Mouse (Mus musculus): ENCODE measurements around the gene Tspan1. TPM values are rescaled to one million over a fixed set of nuclear protein-coding genes. Genes with fewer than 3 reads are reported as not detected.

The Tspan1 gene
- polyA plus RNA-seq, 1 experiment from 2014 or later, result 0.21 TPM

DNA sequence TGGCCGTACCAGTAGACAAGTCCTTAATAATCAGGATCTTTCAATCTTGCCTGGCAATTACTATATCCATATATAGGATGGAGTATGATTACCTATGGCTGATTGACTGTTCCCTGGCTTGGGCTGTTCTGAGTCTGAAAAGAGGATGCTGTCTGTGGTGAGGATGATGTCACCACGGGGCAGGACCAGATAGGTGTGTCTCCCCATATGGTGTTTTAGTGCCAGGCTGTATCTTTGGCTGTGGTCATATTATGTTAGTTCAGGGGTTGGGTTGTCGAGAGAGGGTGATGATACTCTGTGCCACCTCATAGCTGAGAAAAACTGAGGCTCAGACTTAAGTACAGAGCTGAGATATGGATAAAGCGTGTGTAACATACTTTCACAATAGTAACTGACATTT, 17.7 kb upstream of the Tspan1 start:
- DNase-seq (ENCODE audit: low spot score) (no peak), ATAC-seq (ENCODE audit: low FRiP score) (no peak)
- WGBS, result 95% methylated on average over 4 of the region's 4 CpGs
- Histone ChIP-seq H3K9me3 (ENCODE audit: control insufficient read depth, low read length) (no peaks in the 10 kb centered on the region), H3K4me2 (replicated peaks) (no peak overlapping the region), H3K27me3 (ENCODE audit: control insufficient read depth, insufficient read depth, low read length) (no peaks in the 10 kb centered on the region), H3K27ac (no peak overlapping the region), H3K36me3 (replicated peaks; ENCODE audit: control insufficient read depth, insufficient read depth) (no peaks in the 10 kb centered on the region), H3K9ac (no peak overlapping the region), H3K4me3 (replicated peaks; ENCODE audit: low read length) (no peak overlapping the region), H3K4me1 (replicated peaks; ENCODE audit: control insufficient read depth, insufficient read depth, low read length) (0 out of 2 replicates have a peak, but pooled peaks cover 2% of the 10 kb centered on the region)

GRCm38 (mm10) chr4:116182745-116183144, 15.3 kb upstream of the Tspan1 start:
- Histone ChIP-seq H3K36me3 (replicated peaks; ENCODE audit: control insufficient read depth, insufficient read depth) (no peaks in the 10 kb centered on the region), H3K4me1 (replicated peaks; ENCODE audit: control insufficient read depth, insufficient read depth, low read length) (0 out of 2 replicates have a peak, but pooled peaks cover 2% of the 10 kb centered on the region), H3K4me2 (replicated peaks) (peak overlapping the region; percentile 33), H3K27me3 (ENCODE audit: control insufficient read depth, insufficient read depth, low read length) (no peaks in the 10 kb centered on the region), H3K9ac (no peak overlapping the region), H3K9me3 (ENCODE audit: control insufficient read depth, low read length) (no peaks in the 10 kb centered on the region), H3K27ac (no peak overlapping the region), H3K4me3 (replicated peaks; ENCODE audit: low read length) (no peak overlapping the region)
- 6% methylated on average over 12 of the region's 12 CpGs for WGBS
- no peak for ATAC-seq (ENCODE audit: low FRiP score)
- DNase-seq (ENCODE audit: low spot score), result peak; percentile 28

DNA sequence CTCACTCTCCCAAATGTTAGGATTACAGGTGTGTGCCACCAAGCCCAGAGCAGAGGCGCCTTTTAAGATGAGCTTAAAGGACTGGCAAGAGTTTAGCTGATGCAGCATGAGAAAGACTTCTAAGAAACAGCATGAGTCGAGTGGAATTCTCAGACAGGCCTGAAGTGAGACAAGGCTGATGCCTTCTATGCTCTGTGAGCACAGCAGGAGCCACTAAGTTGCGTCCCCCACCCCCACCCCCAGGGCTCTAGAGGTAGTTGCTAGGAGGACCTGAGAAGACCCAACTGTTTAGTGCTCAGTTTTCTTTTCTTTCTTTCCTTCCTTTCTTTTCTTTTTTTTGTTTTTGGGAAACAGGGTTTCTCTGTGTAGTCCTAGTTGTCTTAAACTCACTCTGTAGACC, 14.7 kb upstream of the Tspan1 start:
- H3K27me3 ChIP-seq (ENCODE audit: control insufficient read depth, insufficient read depth, low read length), result no peaks in the 10 kb centered on the region
- no peak overlapping the region for H3K4me2 ChIP-seq (replicated peaks)
- ATAC-seq (ENCODE audit: low FRiP score) (no peak), DNase-seq (ENCODE audit: low spot score) (no peak)
- H3K36me3 ChIP-seq (replicated peaks; ENCODE audit: control insufficient read depth, insufficient read depth), result no peaks in the 10 kb centered on the region
- H3K27ac ChIP-seq, result no peak overlapping the region
- no peak overlapping the region for H3K4me3 ChIP-seq (replicated peaks; ENCODE audit: low read length)
- H3K4me1 ChIP-seq (replicated peaks; ENCODE audit: control insufficient read depth, insufficient read depth, low read length), result 0 out of 2 replicates have a peak, but pooled peaks cover 2% of the 10 kb centered on the region
- no peak overlapping the region for H3K9ac ChIP-seq
- WGBS, result 26% methylated on average over 3 of the region's 3 CpGs
- no peaks in the 10 kb centered on the region for H3K9me3 ChIP-seq (ENCODE audit: control insufficient read depth, low read length)

DNA sequence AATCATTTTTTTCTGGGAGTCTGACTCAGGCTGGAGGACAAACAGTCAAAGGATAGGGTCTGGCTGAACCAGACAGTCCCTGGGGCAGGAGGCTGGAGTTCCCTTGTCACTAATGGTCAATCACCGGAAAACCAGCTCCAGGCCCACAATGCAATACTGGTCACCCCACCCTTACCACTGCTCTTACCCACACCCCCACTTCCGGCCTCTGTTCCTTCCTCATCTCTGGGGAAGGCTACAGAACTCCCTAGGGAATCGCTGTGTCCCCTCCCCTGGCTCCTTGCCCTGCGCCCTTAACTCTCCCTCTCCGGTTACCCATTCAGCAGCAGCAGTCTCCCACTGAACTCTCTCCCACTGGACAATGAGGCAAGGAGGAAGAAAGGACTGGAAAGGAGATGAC, 9.7 kb upstream of the Tspan1 start:
- Histone ChIP-seq H3K4me1 (replicated peaks; ENCODE audit: control insufficient read depth, insufficient read depth, low read length) (peaks cover 22% of the 10 kb centered on the region), H3K27me3 (ENCODE audit: control insufficient read depth, insufficient read depth, low read length) (no peaks in the 10 kb centered on the region), H3K9ac (no peak overlapping the region), H3K4me2 (replicated peaks) (peak overlapping the region; percentile 33), H3K9me3 (ENCODE audit: control insufficient read depth, low read length) (no peaks in the 10 kb centered on the region), H3K4me3 (replicated peaks; ENCODE audit: low read length) (no peak overlapping the region), H3K36me3 (replicated peaks; ENCODE audit: control insufficient read depth, insufficient read depth) (no peaks in the 10 kb centered on the region), H3K27ac (peak overlapping the region; percentile 49; the same call in 1 of the 2 replicates)
- DNase-seq (ENCODE audit: low spot score) (no peak), ATAC-seq (ENCODE audit: low FRiP score) (0 out of 2 replicates have a peak, but pooled peaks have one; percentile 36)
- 30% methylated on average over 4 of the region's 5 CpGs for WGBS

DNA sequence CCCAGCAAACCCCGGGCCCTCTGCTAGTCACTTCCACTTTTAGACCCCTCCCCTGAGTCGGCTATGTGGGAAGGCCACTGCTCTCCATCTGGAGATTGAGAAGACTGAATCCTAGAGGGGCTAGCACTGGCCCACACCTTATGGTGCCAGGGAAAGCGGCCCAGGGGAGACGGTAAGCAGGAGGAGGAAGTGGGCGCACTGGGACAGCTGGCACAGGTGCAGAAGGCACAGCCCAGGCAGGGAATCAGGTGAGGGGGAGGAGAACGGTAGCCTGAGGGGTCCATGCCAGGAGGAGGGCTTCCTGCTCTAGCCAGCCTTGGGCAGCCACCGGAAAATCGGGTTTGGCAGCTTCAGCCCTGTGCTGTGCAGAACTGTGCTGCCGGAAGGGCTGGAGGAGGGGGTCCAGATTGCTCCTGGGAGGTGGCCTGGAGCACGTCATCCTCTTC, 9.2 kb upstream of the Tspan1 start:
- H3K9ac ChIP-seq, result peak overlapping the region; percentile 34
- H3K4me3 ChIP-seq (replicated peaks; ENCODE audit: low read length), result no peak overlapping the region
- DNase-seq (ENCODE audit: low spot score) (peak; percentile 60), ATAC-seq (ENCODE audit: low FRiP score) (peak; percentile 90)
- no peaks in the 10 kb centered on the region for H3K27me3 ChIP-seq (ENCODE audit: control insufficient read depth, insufficient read depth, low read length)
- peak overlapping the region; percentile 33 for H3K4me2 ChIP-seq (replicated peaks)
- peak overlapping the region; percentile 49; the same call in 1 of the 2 replicates for H3K27ac ChIP-seq
- H3K9me3 ChIP-seq (ENCODE audit: control insufficient read depth, low read length), result no peaks in the 10 kb centered on the region
- peaks cover 22% of the 10 kb centered on the region for H3K4me1 ChIP-seq (replicated peaks; ENCODE audit: control insufficient read depth, insufficient read depth, low read length)
- WGBS, result 20% methylated on average over 10 of the region's 10 CpGs
- H3K36me3 ChIP-seq (replicated peaks; ENCODE audit: control insufficient read depth, insufficient read depth), result no peaks in the 10 kb centered on the region

DNA sequence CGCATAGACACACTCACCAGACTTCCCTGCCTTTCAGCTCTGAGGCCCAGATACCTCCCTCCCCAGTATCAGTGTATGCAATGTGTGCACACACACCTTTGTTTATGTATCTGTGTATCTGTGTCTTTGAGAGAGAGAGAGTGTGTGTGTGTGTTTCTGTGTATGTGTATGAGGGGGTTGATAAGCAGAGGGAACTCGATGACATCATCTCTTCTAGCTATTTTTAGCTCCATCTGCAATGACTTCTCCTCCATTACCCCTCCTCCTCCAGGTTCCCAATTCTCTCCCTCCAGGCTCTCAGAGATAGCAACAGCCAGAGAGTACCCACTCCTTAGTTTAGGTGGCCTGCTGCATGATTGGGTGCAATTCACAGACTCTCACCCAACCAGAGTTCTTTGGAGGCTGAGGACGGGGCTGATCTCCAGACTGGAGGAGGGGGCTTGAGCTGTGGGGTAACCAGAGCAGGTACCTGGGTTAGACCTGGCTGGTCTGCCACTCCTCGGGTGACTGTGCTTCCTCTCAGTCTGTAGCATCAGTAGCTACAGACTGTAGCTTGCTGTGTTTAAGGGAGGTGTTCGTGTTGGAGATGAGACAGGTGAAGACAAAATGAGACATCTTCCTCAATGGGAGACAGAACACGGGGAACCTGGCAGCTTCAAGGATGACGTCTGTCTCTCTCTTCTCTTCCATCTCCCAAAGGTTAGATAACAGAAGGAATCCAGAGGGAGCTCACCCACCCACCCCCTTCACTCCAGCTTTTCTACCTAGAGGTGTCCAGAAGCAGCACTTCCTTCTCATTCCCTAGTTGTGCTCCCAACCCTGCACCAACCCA, 8.5 kb upstream of the Tspan1 start:
- H3K4me2 ChIP-seq (replicated peaks), result no peak overlapping the region; the same call in 1 of the 2 replicates
- DNase-seq (ENCODE audit: low spot score) (no peak), ATAC-seq (ENCODE audit: low FRiP score) (no peak)
- H3K9ac ChIP-seq, result peak overlapping the region; percentile 34; the same call in 1 of the 2 replicates
- H3K36me3 ChIP-seq (replicated peaks; ENCODE audit: control insufficient read depth, insufficient read depth), result no peaks in the 10 kb centered on the region
- no peaks in the 10 kb centered on the region for H3K9me3 ChIP-seq (ENCODE audit: control insufficient read depth, low read length)
- no peak overlapping the region for H3K4me3 ChIP-seq (replicated peaks; ENCODE audit: low read length)
- no peaks in the 10 kb centered on the region for H3K27me3 ChIP-seq (ENCODE audit: control insufficient read depth, insufficient read depth, low read length)
- peaks cover 22% of the 10 kb centered on the region for H3K4me1 ChIP-seq (replicated peaks; ENCODE audit: control insufficient read depth, insufficient read depth, low read length)
- 73% methylated on average over 7 of the region's 7 CpGs for WGBS
- H3K27ac ChIP-seq, result peak overlapping the region; percentile 49; the same call in 1 of the 2 replicates

GRCm38 (mm10) chr4:116175136-116175535, 7.7 kb upstream of the Tspan1 start:
- H3K27ac ChIP-seq, result no peak overlapping the region
- no peak overlapping the region for H3K4me2 ChIP-seq (replicated peaks)
- no peak for ATAC-seq (ENCODE audit: low FRiP score)
- no peaks in the 10 kb centered on the region for H3K36me3 ChIP-seq (replicated peaks; ENCODE audit: control insufficient read depth, insufficient read depth)
- no peak overlapping the region for H3K4me3 ChIP-seq (replicated peaks; ENCODE audit: low read length)
- peaks cover 22% of the 10 kb centered on the region for H3K4me1 ChIP-seq (replicated peaks; ENCODE audit: control insufficient read depth, insufficient read depth, low read length)
- H3K9me3 ChIP-seq (ENCODE audit: control insufficient read depth, low read length), result no peaks in the 10 kb centered on the region
- no peak overlapping the region for H3K9ac ChIP-seq
- H3K27me3 ChIP-seq (ENCODE audit: control insufficient read depth, insufficient read depth, low read length), result no peaks in the 10 kb centered on the region
- DNase-seq (ENCODE audit: low spot score), result no peak

DNA sequence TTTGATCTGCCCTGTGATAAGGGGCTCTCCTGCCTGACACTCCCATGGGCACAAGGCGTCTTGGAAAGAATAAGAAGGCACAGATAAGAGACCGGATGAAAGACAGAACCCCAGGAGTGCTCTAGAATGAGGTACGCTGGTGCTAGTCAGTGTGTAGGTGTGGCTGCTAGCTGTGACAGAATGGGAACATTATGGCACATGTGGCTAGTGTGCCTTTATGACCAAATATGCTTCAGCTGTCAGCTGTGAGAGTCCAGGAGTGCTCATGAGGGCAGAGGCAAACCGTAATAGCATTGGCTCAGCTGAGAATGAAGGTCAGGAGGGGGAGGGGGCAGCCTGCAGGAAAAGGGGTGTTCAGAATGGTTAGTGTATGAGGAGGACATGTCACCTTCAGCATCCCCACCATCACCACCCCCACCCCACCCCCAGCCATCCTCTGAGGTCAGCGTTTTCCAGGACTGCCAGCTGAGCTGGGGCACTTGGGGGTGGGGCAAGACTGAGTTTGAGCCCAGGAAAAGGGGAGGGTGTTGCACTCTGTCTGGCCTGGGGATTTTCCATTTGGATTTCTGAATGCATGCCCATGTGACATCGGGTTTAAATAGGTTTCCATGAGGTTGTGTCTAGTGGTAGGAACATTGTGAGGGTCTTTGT, 7.2 kb upstream of the Tspan1 start:
- H3K27ac ChIP-seq, result no peak overlapping the region
- no peaks in the 10 kb centered on the region for H3K36me3 ChIP-seq (replicated peaks; ENCODE audit: control insufficient read depth, insufficient read depth)
- no peaks in the 10 kb centered on the region for H3K27me3 ChIP-seq (ENCODE audit: control insufficient read depth, insufficient read depth, low read length)
- H3K9ac ChIP-seq, result no peak overlapping the region
- no peak for ATAC-seq (ENCODE audit: low FRiP score)
- no peak overlapping the region for H3K4me2 ChIP-seq (replicated peaks)
- WGBS, result 49% methylated on average over 6 of the region's 6 CpGs
- no peaks in the 10 kb centered on the region for H3K9me3 ChIP-seq (ENCODE audit: control insufficient read depth, low read length)
- H3K4me3 ChIP-seq (replicated peaks; ENCODE audit: low read length), result no peak overlapping the region
- DNase-seq (ENCODE audit: low spot score), result no peak
- H3K4me1 ChIP-seq (replicated peaks; ENCODE audit: control insufficient read depth, insufficient read depth, low read length), result peaks cover 22% of the 10 kb centered on the region

DNA sequence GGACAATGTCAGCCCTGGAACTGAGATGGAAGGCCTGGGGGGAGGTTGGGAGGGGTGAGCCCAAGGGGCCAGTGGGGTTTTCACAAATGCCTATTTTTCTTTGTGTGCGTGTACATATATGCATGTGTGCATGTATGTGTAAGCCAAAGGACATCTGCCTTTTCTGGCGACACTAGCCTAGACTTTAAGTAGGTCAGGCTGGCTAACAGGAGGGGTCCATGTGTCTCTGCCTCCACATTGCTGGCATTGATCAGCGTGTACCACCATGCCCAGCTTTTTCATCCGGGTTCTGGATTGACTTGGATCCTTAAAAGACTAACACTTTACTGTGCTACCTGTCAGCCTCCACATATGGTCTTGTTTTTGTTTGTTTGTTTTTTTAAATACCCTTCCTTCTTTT, 6.4 kb upstream of the Tspan1 start:
- Histone ChIP-seq H3K4me1 (replicated peaks; ENCODE audit: control insufficient read depth, insufficient read depth, low read length) (peaks cover 22% of the 10 kb centered on the region), H3K27me3 (ENCODE audit: control insufficient read depth, insufficient read depth, low read length) (no peaks in the 10 kb centered on the region), H3K4me2 (replicated peaks) (no peak overlapping the region), H3K36me3 (replicated peaks; ENCODE audit: control insufficient read depth, insufficient read depth) (no peaks in the 10 kb centered on the region), H3K27ac (no peak overlapping the region), H3K9ac (no peak overlapping the region), H3K4me3 (replicated peaks; ENCODE audit: low read length) (no peak overlapping the region), H3K9me3 (ENCODE audit: control insufficient read depth, low read length) (no peaks in the 10 kb centered on the region)
- ATAC-seq (ENCODE audit: low FRiP score) (no peak), DNase-seq (ENCODE audit: low spot score) (no peak)
- WGBS, result 94% methylated on average over 4 of the region's 4 CpGs

Measured in hindbrain, embryonic 14.5 days (tissue).